Mouse (Mus musculus): ENCODE data around the gene Aph1a.

DNA sequence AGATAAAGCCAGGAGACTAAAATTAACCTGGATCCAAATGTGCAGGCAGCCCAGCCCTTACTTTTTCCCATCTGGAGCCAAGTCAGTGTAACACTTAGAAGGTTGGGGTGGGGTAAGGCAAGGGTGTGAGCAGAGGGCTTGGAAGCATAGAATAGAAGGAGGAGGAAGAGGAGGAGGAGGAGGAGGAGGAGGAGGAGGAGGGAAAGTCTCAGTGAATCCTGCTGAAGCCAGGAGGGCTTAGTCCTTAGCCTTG, 8.5 kb downstream of the Aph1a start:
- TF ChIP-seq CTCF (IDR thresholded peaks at IDR 0.05; ENCODE audit: extremely low read depth, insufficient read depth, insufficient read length, insufficient replicate concordance) (no peak), POLR2A (IDR thresholded peaks at IDR 0.05; ENCODE audit: low read depth, low read length) (no peak)
